Mouse (Mus musculus) gastrocnemius, postnatal 36 days (tissue): Measurements from ENCODE around the gene Ccdc172. TPM values are rescaled to one million over a fixed set of nuclear protein-coding genes. Genes with fewer than 3 reads are reported as not detected.

Experiments used
- DNase-seq, 2 experiments: peaks; one replicate each; pipeline ENCODE4 v3.0.0; 2022
- intact Hi-C: fragments of 180-260 bp; cut with DNase I; formaldehyde crosslinking; loops from one replicate; pipeline ENCODE4 v1.15.1; 2025
- long read RNA-seq, 2 experiments: library from polyadenylated mRNA; stranded (forward); transcript quantifications; one replicate each; pipeline ENCODE4 v2.0.0; 2021
- total RNA-seq, 2 experiments: library from RNA; stranded (reverse); gene quantifications; 2 replicates each; pipeline ENCODE4 v1.2.3; 2021

Ccdc172 gene
- not detected for total RNA-seq
- long read RNA-seq, experiment 1: 0 reads
- long read RNA-seq, experiment 2: 0 reads

GRCm38 (mm10) chr19:58511818-58512217 lies at the start of gene Ccdc172:
Gene Ccdc172, plus strand, starts transcription at chr19:58511993.
- no peak for DNase-seq
- intact Hi-C loops: no loop called here

DNA sequence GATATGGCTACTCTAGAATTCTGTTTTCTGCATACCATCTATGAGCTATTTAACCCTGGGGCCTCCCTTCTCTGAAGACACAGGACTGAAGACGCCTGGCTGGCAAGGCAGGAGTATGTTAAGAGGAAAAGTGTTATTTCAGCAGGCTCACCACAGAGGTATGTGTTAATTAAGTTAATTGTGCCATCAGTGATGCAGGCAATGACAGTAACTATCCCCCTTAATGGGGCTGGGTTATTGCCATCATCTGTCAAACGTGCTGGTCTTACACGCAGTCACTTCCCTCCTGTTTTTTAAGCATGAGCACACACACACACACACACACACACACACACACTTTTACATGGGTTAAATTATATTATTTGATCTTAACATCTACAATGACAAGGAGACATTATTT lies 48.0 kb upstream of the Ccdc172 start:
- intact Hi-C loops: loop anchor here (10.0 kb wide), 1 partner anchor 719 kb away; no protein-coding TSS in a partner anchor
- DNase-seq: no peak

DNA sequence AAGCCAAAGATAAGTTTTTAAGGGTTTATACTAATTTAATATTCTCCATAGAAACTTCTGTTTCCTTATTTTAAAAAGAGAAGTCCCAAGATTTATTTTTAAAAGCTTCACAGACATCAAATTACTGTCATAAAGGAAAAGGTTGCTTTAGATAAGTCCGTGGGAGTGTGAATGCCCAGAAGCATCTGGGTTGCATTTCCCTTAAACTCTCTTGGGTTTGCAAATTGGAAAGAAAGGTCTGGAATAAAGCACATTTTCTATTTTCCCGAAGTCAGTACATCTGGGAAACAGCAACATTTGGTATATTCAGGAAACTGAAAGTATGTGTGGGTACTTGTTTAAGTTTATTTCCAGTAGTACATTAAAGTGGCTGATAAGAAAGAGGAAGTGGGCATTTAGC lies 43.5 kb upstream of the Ccdc172 start:
- DNase-seq: no peak
- intact Hi-C loops: loop anchor here (10.0 kb wide), 1 partner anchor 724 kb away; no protein-coding TSS in a partner anchor

DNA sequence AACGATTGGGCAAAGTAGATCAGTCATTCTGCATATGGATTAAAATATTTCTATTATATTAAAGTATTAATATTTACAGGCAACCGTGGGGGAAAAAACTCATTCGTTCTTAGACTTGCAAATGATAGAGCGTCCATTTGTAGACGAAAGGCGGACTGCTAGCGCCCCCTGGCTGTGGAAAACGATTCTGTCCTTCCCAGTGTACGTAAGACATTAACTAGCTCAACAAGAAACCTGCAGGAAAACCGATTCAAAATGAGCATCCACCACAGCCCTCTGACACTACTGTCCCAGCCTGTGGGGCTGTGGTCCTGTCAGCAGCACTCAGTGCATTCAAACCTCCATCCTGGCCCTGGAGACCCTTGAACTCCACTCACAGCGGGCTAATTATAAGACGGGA lies 42.4 kb upstream of the Ccdc172 start:
- peak; percentile 67 to 80 for DNase-seq

DNA sequence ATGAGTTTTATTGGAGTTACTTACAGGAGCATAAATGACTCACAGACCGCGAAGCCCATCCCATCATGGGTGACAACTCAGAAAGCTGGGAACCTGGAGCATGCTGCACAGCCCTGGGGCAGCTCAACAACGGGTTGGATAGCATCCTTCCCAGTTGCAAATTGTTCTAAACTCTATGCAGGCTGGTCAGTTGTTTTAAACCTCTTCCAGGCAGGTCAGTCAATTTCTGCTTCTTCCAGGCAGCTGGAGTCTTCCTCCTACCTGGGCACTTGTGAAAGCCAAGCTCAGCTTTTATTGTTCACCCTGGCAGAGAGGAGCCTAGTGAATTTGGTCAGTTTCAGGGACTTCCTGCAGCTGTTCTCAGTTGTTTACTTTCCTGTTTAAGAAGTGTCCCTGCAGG lies 37.5 kb upstream of the Ccdc172 start:
- no peak for DNase-seq
- intact Hi-C loops: loop anchor here (5.0 kb wide), 1 partner anchor 822 kb away; no protein-coding TSS in a partner anchor

More for the DNA sequence above, 42.4 kb upstream of the Ccdc172 start:
- intact Hi-C loops: loop anchor here (10.0 kb wide), 1 partner anchor 725 kb away; no protein-coding TSS in a partner anchor

DNA sequence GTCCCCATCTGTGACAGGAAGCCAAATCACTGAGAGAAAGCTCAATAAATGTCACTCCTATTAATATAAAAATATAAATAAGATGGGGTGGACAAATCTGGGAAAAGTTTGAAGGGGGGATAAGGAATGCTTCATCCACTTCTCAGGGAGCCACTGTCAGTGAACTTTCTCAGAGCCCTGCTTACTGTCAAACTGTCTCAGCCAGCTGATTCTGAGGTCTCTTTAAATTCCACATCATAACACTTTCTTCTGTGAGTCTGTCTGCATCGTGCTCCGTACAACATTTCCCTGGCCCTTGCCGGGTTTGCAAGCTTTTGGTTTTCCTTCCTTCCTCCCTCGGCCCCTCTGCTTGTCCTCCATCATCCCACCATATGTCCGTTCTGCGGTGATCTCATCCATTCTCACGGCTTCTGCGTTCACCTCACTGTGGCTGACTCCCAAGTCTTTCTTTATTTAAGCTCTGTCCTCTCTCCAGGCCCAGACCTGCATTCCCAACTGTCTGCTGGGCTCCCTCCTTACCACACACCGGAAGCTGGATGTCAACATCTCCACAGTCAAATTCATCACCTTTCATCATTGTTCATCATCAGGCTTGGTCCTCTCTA lies 29.3 kb upstream of the Ccdc172 start:
- intact Hi-C loops: no loop called here
- DNase-seq: no peak

DNA sequence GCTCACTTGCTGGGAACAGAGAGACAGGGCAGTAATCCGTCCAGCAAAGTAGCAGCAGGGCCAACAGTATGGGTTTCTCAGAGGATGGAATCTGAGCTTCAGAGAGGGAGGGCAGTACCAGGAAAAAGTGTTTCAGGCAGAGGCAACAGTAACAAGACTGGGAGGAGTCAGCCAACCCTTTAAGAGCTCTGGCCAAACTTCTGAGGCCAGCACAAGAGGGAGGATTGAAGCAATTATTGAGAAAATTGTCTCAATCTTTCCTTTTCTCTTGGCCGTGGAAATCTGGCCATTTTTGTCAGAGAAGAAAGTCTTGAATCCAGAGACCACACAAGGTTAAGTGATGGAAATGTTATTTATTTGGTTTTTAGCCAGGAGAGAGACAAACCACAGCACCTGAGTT lies 25.1 kb upstream of the Ccdc172 start:
- no peak for DNase-seq
- intact Hi-C loops: no loop called here

- intact Hi-C loops: no loop called here
- DNase-seq: no peak
These were observed 14.7 kb upstream of the Ccdc172 start for GRCm38 (mm10) chr19:58497106-58497505.

DNA sequence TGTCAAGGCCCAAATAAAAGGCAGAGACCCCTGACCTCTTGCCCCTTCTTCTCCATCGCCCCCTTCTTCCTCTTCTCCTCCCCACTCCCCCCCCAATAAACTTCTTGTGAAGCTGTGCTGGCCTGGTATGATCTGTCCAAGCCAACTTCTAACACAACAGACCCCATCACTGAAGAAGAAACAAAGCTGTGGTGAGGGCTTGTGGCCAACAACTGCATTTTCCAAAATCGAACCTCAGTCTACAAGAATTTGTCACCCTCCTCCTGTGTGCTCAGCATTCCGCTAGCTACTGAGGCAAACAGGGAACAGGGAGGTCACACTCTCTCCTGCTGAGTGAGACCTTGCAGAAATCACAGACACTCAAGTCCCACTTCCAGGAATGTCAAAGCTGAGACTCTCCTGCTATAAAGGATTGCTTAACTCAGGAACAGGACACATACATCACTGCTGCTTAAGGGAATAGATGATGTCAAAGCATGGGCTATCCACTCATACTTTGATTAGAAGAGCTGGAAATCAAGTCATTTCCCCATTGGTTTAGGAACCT lies 12.3 kb upstream of the Ccdc172 start:
- intact Hi-C loops: no loop called here
- no peak for DNase-seq

DNA sequence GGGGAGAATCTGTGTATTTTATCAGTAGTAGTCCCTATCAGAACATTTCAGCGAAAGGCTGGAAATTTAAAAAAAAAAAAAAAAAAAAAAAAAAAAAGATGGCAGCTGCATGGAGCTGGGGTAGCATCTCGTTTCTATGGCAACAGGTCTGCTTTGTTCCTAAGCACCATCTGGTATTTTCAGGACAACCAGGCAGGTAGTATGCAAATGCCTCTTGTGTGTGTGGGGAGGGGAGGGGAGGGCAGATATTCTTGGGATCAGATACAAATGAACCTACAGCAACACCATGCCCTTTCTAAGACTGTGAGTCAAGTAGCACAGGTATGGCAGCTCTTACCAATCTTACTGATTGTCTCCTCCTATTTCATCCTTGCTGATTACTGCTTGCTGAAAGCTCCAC lies 11.7 kb upstream of the Ccdc172 start:
- DNase-seq: no peak
- intact Hi-C loops: no loop called here

GRCm38 (mm10) chr19:58521696-58522095 lies 9.9 kb downstream of the Ccdc172 start:
- DNase-seq: no peak
- intact Hi-C loops: no loop called here

GRCm38 (mm10) chr19:58523736-58524394 lies 12.1 kb downstream of the Ccdc172 start:
- intact Hi-C loops: no loop called here
- DNase-seq: no peak

DNA sequence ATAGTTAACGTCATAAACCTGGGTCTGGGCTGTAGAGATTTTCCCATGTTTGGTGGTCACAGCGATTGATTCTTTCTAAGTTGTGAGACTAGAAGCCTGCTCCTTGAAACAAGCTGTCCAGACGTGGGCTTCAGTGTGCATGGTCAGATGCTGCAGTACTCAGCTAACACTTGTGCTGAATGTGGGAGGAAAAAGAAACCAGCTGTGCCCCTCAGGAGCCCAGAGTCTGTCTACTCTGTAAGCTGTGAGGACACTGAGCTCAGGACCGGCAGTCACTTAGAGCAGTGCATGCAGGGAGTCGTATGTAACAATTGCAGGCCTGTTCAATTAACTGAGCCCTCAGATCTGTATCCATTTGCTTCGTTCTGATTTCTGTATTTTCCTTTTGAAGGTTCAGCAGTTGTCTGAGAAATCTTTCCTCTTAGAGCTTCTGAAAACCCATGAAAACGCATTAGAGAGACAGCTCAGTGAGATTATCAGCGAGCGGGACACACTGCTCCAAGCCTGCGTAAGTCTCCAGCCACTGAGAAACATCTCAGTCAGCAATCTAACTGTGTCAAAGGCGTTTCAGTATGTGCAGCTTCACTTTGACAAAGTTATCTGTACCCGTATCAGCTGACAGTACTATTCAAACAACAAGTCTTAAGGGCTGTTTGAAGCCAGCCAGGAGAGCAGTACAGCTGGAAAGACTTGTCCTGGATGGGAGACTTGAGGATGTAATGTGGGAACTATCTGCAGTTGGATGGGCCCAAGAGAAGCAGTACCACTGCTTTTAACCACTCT lies 13.9 kb downstream of the Ccdc172 start:
- DNase-seq: no peak
- intact Hi-C loops: no loop called here

GRCm38 (mm10) chr19:58533077-58533476 lies 21.3 kb downstream of the Ccdc172 start:
- intact Hi-C loops: no loop called here
- no peak for DNase-seq

- intact Hi-C loops: no loop called here
- no peak for DNase-seq
These were observed 24.9 kb downstream of the Ccdc172 start for GRCm38 (mm10) chr19:58536691-58537090.

GRCm38 (mm10) chr19:58540396-58540795 lies 28.6 kb downstream of the Ccdc172 start:
- intact Hi-C loops: no loop called here
- no peak for DNase-seq

GRCm38 (mm10) chr19:58548367-58548766 lies 36.6 kb downstream of the Ccdc172 start:
- DNase-seq: no peak
- intact Hi-C loops: no loop called here

DNA sequence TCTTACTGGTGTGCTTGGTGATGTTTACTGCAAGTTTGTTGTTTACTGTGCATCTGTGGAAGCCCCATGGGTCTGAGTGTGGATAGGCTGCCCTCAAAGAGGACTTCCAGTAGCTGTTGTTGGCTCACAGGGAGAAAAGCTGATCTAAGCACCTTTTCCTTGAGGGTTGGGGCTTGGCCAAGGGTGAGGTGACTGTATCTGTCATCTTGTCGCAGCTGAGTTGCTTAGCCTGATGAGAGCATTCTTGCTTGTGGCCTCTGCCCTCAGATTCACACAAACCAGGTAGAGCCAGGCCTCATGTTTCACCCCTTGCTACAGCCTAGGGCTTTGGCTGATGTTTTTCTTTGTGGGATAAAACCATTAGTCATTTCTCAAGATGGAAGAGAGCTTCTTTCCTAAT lies 38.7 kb downstream of the Ccdc172 start:
- no peak for DNase-seq
- intact Hi-C loops: loop anchor here (10.0 kb wide), 1 partner anchor 806 kb away; no protein-coding TSS in a partner anchor

DNA sequence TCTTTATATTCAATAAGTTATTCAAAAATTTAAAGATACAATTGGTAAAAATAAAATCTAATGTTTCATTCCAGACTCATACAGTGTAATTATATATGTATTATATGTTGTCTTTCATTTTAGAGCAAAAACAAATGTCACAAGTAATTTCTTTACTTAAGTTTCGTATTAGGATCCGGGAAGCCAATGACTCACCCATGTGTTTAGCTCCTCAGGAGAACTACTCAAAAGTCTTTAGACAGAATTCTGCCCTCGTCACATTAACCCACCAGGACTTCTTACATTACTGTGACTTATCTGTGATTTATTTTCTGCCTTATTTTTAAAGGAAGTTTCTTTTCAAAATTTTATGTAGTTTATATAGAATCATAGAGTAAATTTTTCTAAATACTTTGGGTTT lies 39.1 kb downstream of the Ccdc172 start:
- no peak for DNase-seq
- intact Hi-C loops: loop anchor here (10.0 kb wide), 1 partner anchor 806 kb away; no protein-coding TSS in a partner anchor

- intact Hi-C loops: loop anchor here (10.0 kb wide), 1 partner anchor 810 kb away; no protein-coding TSS in a partner anchor
- DNase-seq: no peak
These were observed 43.2 kb downstream of the Ccdc172 start for GRCm38 (mm10) chr19:58554974-58555373.

DNA sequence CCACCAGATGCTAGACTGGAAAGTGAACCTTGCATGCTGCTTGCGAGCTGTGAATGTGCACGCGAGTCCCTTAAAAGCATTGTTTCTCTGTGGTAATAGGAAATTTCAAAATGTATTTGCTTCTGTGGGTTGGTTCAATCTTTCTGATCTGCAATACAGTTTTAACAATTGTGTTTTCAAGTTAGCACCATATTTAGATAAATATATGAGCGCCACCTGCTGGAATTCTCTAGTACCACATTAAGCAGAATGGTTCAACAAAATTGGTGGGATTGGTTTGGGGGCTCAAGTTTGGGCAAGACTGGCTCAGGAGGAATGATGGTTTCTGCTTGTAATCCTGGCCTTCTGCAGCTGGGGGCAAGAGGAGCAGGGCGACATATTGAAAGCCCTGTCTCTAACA lies 46.6 kb downstream of the Ccdc172 start:
- no peak for DNase-seq
- intact Hi-C loops: loop anchor here (2.0 to 10.0 kb wide), 2 partner anchors 814 to 904 kb away; no protein-coding TSS in a partner anchor
